Mouse (Mus musculus) midbrain, embryonic 16.5 days (tissue): ENCODE measurements around the gene Olfr957. TPM values are rescaled to one million over a fixed set of nuclear protein-coding genes. Genes with fewer than 3 reads are reported as not detected.

Experiments
- ATAC-seq: fragments of 200-750 bp; cut with Nextera tagmentation; 2 replicates; pipeline ENCODE4 v1.8.0; 2017; ENCODE audit warnings: moderate TSS enrichment
- H3K27ac ChIP-seq: fragments of 300-500 bp; sonication (generic); 2 replicates; pipeline ENCODE4 v1.5.1; 2014; ENCODE audit warnings: mild to moderate bottlenecking, low read length, mixed read lengths
- H3K27me3 ChIP-seq: fragments of 300-500 bp; sonication (generic); 2 replicates; pipeline ENCODE4 v1.6.1; 2014; ENCODE audit warnings: low read depth, low read length, mixed read lengths; ENCODE audit not compliant: control insufficient read depth, insufficient read depth
- H3K36me3 ChIP-seq: fragments of 300-500 bp; sonication (generic); 2 replicates; pipeline ENCODE4 v1.6.1; 2014; ENCODE audit warnings: mild to moderate bottlenecking, low read length, moderate library complexity, mixed read lengths; ENCODE audit not compliant: control insufficient read depth, insufficient read depth
- H3K4me1 ChIP-seq: fragments of 300-500 bp; sonication (generic); 2 replicates; pipeline ENCODE4 v1.6.1; 2014; ENCODE audit warnings: mild to moderate bottlenecking, low read length, mixed read lengths; ENCODE audit not compliant: control insufficient read depth, insufficient read depth
- H3K4me2 ChIP-seq: fragments of 300-500 bp; sonication (generic); 2 replicates; pipeline ENCODE4 v1.6.1; 2014; ENCODE audit warnings: mild to moderate bottlenecking, low read length, mixed read lengths
- H3K4me3 ChIP-seq: fragments of 300-500 bp; sonication (generic); 2 replicates; pipeline ENCODE4 v1.5.1; 2014; ENCODE audit warnings: low read depth, mild to moderate bottlenecking, low read length, moderate library complexity, mixed read lengths
- H3K9ac ChIP-seq: fragments of 300-500 bp; sonication (generic); 2 replicates; pipeline ENCODE4 v1.6.1; 2014; ENCODE audit warnings: low read depth, low read length, mixed read lengths
- H3K9me3 ChIP-seq: fragments of 300-500 bp; sonication (generic); replicated peaks from 2 replicates; pipeline ENCODE4 v1.6.1; 2014; ENCODE audit warnings: mild to moderate bottlenecking, low read length, mixed read lengths; ENCODE audit not compliant: control insufficient read depth, poor library complexity, severe bottlenecking
- WGBS: fragments of 180-500 bp; shearing (Covaris S2); extraction: QIAGEN DNeasy Blood & Tissue Kit; methylation state at CpG from one replicate; pipeline ENCODE4 v1.1.7; 2014; 5-methylcytosine and 5-hydroxymethylcytosine counted together
- polyA plus RNA-seq: library from polyadenylated mRNA; unstranded; fragments of >200 nt; fragmentation: Nextera tagmentation; extraction: Ambion mirVana; gene quantifications from 2 replicates; pipeline ENCODE4 v1.2.1, GENCODE M21; 2015

The Olfr957 gene
- polyA plus RNA-seq, 1 experiment from 2014 or later, result not detected

DNA sequence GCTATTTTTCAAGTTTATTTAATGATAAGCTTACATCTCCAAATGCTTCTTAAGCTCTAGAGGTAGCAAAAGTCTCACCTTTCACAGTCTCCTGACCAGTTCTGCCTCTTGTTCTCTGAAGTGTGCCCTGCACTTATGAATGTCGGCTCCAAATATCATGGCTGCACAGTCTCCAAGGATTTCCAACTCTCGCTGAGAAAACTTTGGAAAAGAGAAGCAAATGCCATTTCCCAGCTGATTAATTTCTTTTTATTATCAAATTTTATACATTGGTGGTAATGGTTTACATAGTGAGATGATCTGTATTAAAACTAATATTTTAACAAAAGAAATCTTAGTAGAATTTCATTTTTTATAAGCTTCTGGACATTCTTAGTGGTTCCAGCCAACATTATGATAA is 21.7 kb downstream of the Olfr957 start, which contains the start of gene Olfr44:
Gene Olfr44, minus strand, starts transcription at position 101 of the 400 bp plus-strand sequence.
- H3K4me3 ChIP-seq, result no peak within 1 kb of the TSS
- no peak within 1 kb of the TSS for H3K4me2 ChIP-seq
- H3K4me1 ChIP-seq, result no peaks in the 10 kb centered on the region
- H3K27ac ChIP-seq, result no peak within 1 kb of the TSS
- no peaks in the 10 kb centered on the region; the same call in 1 of the 2 replicates for H3K9me3 ChIP-seq
- no peak within 1 kb of the TSS for H3K9ac ChIP-seq
- no peaks in the 10 kb centered on the region for H3K27me3 ChIP-seq
- ATAC-seq, result no peak
- 90% methylated on average over 2 of the region's 2 CpGs for WGBS
- no peaks in the 10 kb centered on the region for H3K36me3 ChIP-seq

DNA sequence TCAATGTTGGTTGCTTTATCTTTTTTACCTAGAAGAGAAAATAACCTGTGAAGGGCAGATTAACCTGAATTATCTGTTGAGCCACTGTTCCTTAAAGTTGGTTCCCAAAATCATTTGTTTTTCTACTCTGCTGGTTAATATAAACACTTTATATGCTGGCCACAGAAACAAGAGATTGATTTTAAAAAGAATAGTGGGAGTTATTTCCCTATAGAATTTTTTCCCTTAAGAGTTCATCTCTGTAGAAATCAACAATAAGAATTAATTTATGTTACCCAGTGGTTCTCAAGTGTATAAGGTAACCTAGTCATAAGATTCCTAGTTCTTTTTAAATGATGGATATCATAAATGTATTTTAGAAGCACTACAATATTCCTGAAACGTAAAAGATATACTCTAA is 43.8 kb downstream of the Olfr957 start, which contains the start of gene Olfr955:
Gene Olfr955, minus strand, starts transcription at position 101 of the 400 bp plus-strand sequence.
- no peaks in the 10 kb centered on the region for H3K4me1 ChIP-seq
- no peak within 1 kb of the TSS for H3K4me3 ChIP-seq
- H3K27ac ChIP-seq, result no peak within 1 kb of the TSS
- H3K4me2 ChIP-seq, result no peak within 1 kb of the TSS
- no peak for ATAC-seq
- H3K9me3 ChIP-seq, result no peaks in the 10 kb centered on the region
- 51% methylated on average over 1 of the region's 1 CpGs for WGBS
- H3K36me3 ChIP-seq, result no peaks in the 10 kb centered on the region
- no peak within 1 kb of the TSS for H3K9ac ChIP-seq
- no peaks in the 10 kb centered on the region for H3K27me3 ChIP-seq

Other genes with a start within 250 kb of the Olfr957 start
- not detected in 2 replicates for gene Olfr945, start 239.0 kb downstream of the Olfr957 start, polyA plus RNA-seq
- not detected in 2 replicates for gene Olfr948, start 189.8 kb downstream of the Olfr957 start, polyA plus RNA-seq
- gene Olfr951, start 128.4 kb downstream of the Olfr957 start, polyA plus RNA-seq, result not detected in 2 replicates
- not detected in 2 replicates for gene Olfr952, start 88.7 kb downstream of the Olfr957 start, polyA plus RNA-seq
- not detected in 2 replicates for gene Olfr954, start 59.1 kb downstream of the Olfr957 start, polyA plus RNA-seq
- gene Olfr955, start 43.9 kb downstream of the Olfr957 start, polyA plus RNA-seq, result not detected in 2 replicates
- gene Olfr44, start 21.8 kb downstream of the Olfr957 start, polyA plus RNA-seq, result not detected in 2 replicates
- not detected in 2 replicates for gene Olfr958, start 38.2 kb upstream of the Olfr957 start, polyA plus RNA-seq
- not detected in 2 replicates for gene Olfr959, start 59.8 kb upstream of the Olfr957 start, polyA plus RNA-seq
- 215 and 253 TPM in 2 replicates for gene AW551984, start 88.6 kb upstream of the Olfr957 start, polyA plus RNA-seq
- gene Olfr148, start 94.8 kb upstream of the Olfr957 start, polyA plus RNA-seq, result not detected in 2 replicates
- not detected in 2 replicates for gene Olfr960, start 105.6 kb upstream of the Olfr957 start, polyA plus RNA-seq
- not detected in 2 replicates for gene Olfr961, start 129.3 kb upstream of the Olfr957 start, polyA plus RNA-seq
- not detected in 2 replicates for gene Olfr963, start 151.4 kb upstream of the Olfr957 start, polyA plus RNA-seq
- gene Olfr149, start 191.3 kb upstream of the Olfr957 start, polyA plus RNA-seq, result not detected in 2 replicates
- not detected in 2 replicates for gene Olfr965, start 195.5 kb upstream of the Olfr957 start, polyA plus RNA-seq
- gene Olfr150, start 215.2 kb upstream of the Olfr957 start, polyA plus RNA-seq, result not detected in 2 replicates
- not detected in 2 replicates for gene Olfr967, start 230.4 kb upstream of the Olfr957 start, polyA plus RNA-seq